Mouse (Mus musculus) neural tube, embryonic 11.5 days (tissue): ENCODE measurements around the gene Plscr4. TPM values are rescaled to one million over a fixed set of nuclear protein-coding genes. Genes with fewer than 3 reads are reported as not detected.

Experiments
- ATAC-seq: fragments of 200-750 bp; cut with Nextera tagmentation; 2 replicates; pipeline ENCODE4 v1.8.0; 2017; ENCODE audit warnings: moderate number of reproducible peaks, mild to moderate bottlenecking, moderate TSS enrichment, moderate library complexity; ENCODE audit not compliant: insufficient read depth, low FRiP score, low TSS enrichment
- DNase-seq: peaks from one replicate; pipeline ENCODE4 v3.0.0-alpha.2; 2015; ENCODE audit warnings: low spot score
- H3K27ac ChIP-seq: fragments of 300-500 bp; sonication (generic); 2 replicates; pipeline ENCODE4 v1.5.1; 2014; ENCODE audit warnings: low read depth, mild to moderate bottlenecking, low read length
- H3K27me3 ChIP-seq: fragments of 300-500 bp; sonication (generic); 2 replicates; pipeline ENCODE4 v1.6.1; 2014; ENCODE audit warnings: mild to moderate bottlenecking, low read length, mixed read lengths; ENCODE audit not compliant: control insufficient read depth, insufficient read depth
- H3K36me3 ChIP-seq: fragments of 300-500 bp; sonication (generic); 2 replicates; pipeline ENCODE4 v1.6.1; 2014; ENCODE audit warnings: mild to moderate bottlenecking, low read length, moderate library complexity, mixed read lengths; ENCODE audit not compliant: control insufficient read depth, insufficient read depth
- H3K4me1 ChIP-seq: fragments of 300-500 bp; sonication (generic); 2 replicates; pipeline ENCODE4 v1.6.1; 2014; ENCODE audit warnings: low read length, mixed read lengths; ENCODE audit not compliant: control insufficient read depth, insufficient read depth
- H3K4me2 ChIP-seq: fragments of 300-500 bp; sonication (generic); 2 replicates; pipeline ENCODE4 v1.6.1; 2014; ENCODE audit warnings: low read depth, mild to moderate bottlenecking, moderate library complexity
- H3K4me3 ChIP-seq: fragments of 300-500 bp; sonication (generic); 2 replicates; pipeline ENCODE4 v1.5.1; 2014; ENCODE audit warnings: low read depth, low read length
- H3K9ac ChIP-seq: fragments of 300-500 bp; sonication (generic); 2 replicates; pipeline ENCODE4 v1.6.1; 2014; ENCODE audit warnings: mild to moderate bottlenecking, low read length
- H3K9me3 ChIP-seq: fragments of 300-500 bp; sonication (generic); 2 replicates; pipeline ENCODE4 v1.6.1; 2016; ENCODE audit warnings: low read length; ENCODE audit not compliant: control insufficient read depth
- WGBS: fragments of 180-500 bp; shearing (Covaris S2); extraction: QIAGEN DNeasy Blood & Tissue Kit; methylation state at CpG from one replicate; pipeline ENCODE4 v1.1.7; 2014; 5-methylcytosine and 5-hydroxymethylcytosine counted together
- polyA plus RNA-seq: library from polyadenylated mRNA; unstranded; fragments of >200 nt; fragmentation: Nextera tagmentation; extraction: Ambion mirVana; gene quantifications from 2 replicates; pipeline ENCODE4 v1.2.1, GENCODE M21; 2014

Gene Plscr4
- polyA plus RNA-seq, 1 experiment from 2014 or later: 2.6 TPM

DNA sequence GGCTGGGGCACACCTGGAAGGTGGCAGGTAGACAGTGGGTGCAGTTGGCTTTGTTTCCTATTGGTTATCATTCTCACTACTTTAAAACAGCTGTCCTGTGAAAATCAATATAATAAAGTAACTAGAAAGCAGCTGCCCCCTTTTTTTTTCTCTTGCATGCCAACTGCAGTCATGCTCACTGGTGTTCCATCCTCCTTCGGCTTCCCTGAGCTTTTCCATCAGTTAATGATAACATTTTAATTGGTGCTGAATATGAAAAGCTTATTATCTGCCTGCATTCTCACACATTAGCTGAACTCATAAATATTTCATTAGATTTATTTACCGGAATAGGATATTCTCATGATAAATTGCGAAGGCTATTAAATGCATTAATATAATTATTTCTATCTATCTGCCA is 33.1 kb downstream of the Plscr4 start:
- Histone ChIP-seq H3K27ac (no peak overlapping the region), H3K9me3 (no peaks in the 10 kb centered on the region), H3K27me3 (no peaks in the 10 kb centered on the region), H3K9ac (no peak overlapping the region), H3K36me3 (no peaks in the 10 kb centered on the region), H3K4me2 (no peak overlapping the region), H3K4me1 (no peaks in the 10 kb centered on the region), H3K4me3 (no peak overlapping the region)
- 90% methylated on average over 3 of the region's 3 CpGs for WGBS
- DNase-seq (no peak), ATAC-seq (no peak)

DNA sequence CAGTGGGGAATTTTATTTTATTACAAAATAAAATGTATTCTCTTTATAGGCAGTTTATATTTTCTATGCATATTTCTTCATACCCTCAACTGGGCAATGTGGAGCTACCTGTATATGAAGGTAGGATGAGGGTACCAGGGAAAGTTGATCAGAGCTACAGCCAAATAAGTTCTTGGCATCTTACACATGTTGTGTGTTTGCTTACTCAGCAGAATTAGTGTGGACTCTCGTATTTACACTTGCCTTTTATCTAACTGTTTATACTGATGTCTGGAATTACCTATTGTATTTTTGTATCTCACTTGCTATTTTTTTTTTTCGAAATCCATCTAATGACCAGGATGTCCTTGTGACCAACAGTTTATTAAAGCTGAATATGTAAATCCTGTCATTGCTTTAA is 34.1 kb downstream of the Plscr4 start:
- WGBS: 86% methylated on average over 2 of the region's 2 CpGs
- H3K36me3 ChIP-seq: no peaks in the 10 kb centered on the region
- no peak for ATAC-seq

DNA sequence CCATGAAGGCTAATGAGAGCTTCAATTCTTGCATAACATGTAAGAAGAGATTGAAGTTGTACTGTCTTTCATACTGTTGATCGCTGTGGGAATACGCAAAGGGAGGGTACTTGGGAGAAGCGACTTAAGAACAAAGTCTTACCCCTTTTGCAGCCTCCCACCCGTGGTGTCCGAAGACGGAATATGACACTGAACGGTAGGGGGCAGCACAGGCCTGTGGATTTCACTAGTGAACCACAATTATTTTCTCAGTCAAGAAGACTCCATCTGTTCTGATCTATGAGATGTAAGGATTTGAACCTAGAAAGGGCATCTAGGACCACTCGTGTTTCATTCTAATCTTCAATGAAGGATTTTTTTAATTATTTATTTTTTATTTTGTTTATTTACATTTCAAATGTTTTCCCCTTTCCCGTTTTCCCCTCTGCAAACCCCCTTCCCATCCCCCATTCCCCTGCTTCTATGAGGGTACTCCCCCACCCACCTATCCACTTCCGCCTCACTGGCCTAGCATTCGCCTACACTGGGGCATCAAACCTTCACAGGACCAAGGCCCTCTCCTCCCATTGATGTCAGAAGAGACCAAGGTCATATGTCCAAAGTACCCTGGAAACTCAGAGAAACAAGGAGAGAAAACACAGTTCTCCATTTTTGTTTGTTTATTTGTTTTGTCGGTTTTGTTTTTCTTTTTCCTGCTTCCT is 42.7 kb downstream of the Plscr4 start:
- ATAC-seq: peak; percentile 83
- Histone ChIP-seq H3K4me2 (no peak overlapping the region), H3K27ac (no peak overlapping the region), H3K9ac (no peak overlapping the region), H3K36me3 (no peaks in the 10 kb centered on the region), H3K9me3 (no peaks in the 10 kb centered on the region), H3K4me3 (no peak overlapping the region), H3K27me3 (no peaks in the 10 kb centered on the region), H3K4me1 (no peaks in the 10 kb centered on the region)
- WGBS: 47% methylated on average over 12 of the region's 12 CpGs
- DNase-seq: peak; percentile 81

More for the DNA sequence above, 34.1 kb downstream of the Plscr4 start:
- H3K9ac ChIP-seq: no peak overlapping the region
- no peak overlapping the region for H3K4me2 ChIP-seq
- H3K27ac ChIP-seq: no peak overlapping the region
- H3K4me3 ChIP-seq: no peak overlapping the region
- no peaks in the 10 kb centered on the region for H3K27me3 ChIP-seq
- H3K9me3 ChIP-seq: no peaks in the 10 kb centered on the region
- no peaks in the 10 kb centered on the region for H3K4me1 ChIP-seq
- DNase-seq: no peak

DNA sequence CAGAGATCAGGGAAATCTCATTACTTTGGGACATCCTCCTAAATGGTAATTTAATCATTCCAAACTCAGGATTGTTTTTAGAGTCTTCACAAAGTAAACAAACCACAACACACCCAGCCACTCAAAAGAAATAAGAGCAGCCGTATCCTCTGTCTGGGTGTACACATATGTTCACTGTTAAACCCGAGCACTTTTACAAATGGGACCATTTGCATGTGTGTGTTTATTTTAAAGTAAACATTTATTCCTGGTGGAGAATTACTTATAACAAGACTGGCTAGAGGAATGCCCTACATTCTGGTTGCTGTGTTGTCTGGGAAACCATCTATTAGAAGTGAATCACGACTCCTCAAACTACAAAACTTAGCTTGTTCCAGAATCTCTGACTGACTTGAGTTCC is 47.1 kb downstream of the Plscr4 start:
- ATAC-seq (no peak), DNase-seq (no peak)
- no peak overlapping the region for H3K27ac ChIP-seq
- H3K36me3 ChIP-seq: no peaks in the 10 kb centered on the region
- H3K4me2 ChIP-seq: no peak overlapping the region
- 66% methylated on average over 3 of the region's 3 CpGs for WGBS
- H3K4me1 ChIP-seq: no peaks in the 10 kb centered on the region
- H3K9me3 ChIP-seq: no peaks in the 10 kb centered on the region
- no peak overlapping the region for H3K4me3 ChIP-seq
- no peaks in the 10 kb centered on the region for H3K27me3 ChIP-seq
- H3K9ac ChIP-seq: no peak overlapping the region

DNA sequence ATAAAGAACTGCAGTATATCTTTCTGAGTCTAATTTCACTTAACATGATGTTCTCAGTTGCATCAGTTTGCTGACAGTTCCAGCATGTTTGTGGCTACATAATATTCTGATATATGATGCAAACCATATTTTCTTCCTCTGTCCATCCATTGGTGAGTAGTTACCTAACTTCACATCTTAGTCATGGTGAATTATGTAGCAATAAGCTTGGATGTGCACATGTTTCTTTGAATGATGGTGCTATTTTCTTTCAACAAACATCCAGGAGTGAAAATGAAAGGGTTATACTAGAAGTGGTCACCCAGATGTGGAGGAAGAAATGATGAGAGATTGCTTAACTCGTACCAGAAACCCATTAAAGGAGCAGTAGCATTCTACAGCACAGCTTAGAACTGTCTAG is 47.7 kb downstream of the Plscr4 start:
- no peaks in the 10 kb centered on the region for H3K27me3 ChIP-seq
- H3K4me3 ChIP-seq: no peak overlapping the region
- H3K27ac ChIP-seq: no peak overlapping the region
- no peak overlapping the region for H3K4me2 ChIP-seq
- DNase-seq: no peak
- no peak overlapping the region for H3K9ac ChIP-seq
- H3K36me3 ChIP-seq: no peaks in the 10 kb centered on the region
- 57% methylated on average over 1 of the region's 1 CpGs for WGBS
- ATAC-seq: no peak
- H3K9me3 ChIP-seq: no peaks in the 10 kb centered on the region
- H3K4me1 ChIP-seq: no peaks in the 10 kb centered on the region

DNA sequence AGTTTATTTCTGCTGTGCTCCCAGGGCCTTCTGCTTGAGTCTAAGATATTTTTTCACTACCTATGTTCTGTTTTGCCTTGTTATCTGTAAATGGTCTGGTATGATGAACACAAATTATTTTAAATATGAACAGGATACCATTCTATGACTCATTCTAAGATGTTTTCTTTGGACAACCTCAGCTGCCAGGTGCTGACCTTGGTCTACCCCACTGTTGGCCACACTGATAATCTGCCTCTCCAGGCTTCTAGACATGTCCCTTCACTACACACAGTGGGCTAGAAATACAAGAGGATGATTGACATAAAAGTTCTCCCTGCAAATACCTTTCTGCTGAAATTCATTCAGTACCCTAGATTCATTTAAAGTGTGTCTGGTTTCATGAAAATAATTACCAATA is 54.5 kb downstream of the Plscr4 start:
- Histone ChIP-seq H3K9me3 (no peaks in the 10 kb centered on the region), H3K4me1 (no peaks in the 10 kb centered on the region), H3K4me3 (no peak overlapping the region), H3K27ac (no peak overlapping the region), H3K27me3 (no peaks in the 10 kb centered on the region), H3K4me2 (no peak overlapping the region), H3K36me3 (no peaks in the 10 kb centered on the region), H3K9ac (no peak overlapping the region)
- DNase-seq (no peak), ATAC-seq (no peak)

DNA sequence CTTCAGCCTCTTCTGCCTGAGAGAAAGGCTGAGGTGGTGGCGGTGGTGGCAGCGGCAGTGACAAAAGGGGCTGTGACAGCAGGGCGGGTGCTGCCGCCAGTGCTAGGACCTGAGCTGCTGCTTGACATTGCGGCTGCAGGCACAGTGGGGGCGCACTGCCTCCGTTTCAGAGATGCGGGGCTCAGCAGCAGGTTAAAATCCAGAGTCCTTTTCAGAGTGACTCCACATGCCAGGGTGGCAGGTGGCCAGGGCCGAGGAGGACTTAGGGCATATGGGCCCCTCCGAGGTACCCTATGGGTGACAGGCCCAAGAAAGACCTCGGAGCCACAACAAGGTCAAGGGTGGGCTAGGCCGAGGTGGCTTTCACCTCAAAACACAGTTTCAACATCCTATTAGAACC is 59.9 kb downstream of the Plscr4 start:
- Histone ChIP-seq H3K4me3 (no peak overlapping the region), H3K4me2 (no peak overlapping the region), H3K27ac (no peak overlapping the region), H3K9me3 (peaks cover 3% of the 10 kb centered on the region; the same call in 1 of the 2 replicates), H3K27me3 (no peaks in the 10 kb centered on the region), H3K36me3 (no peaks in the 10 kb centered on the region), H3K9ac (no peak overlapping the region), H3K4me1 (no peaks in the 10 kb centered on the region)
- DNase-seq: no peak
- 96% methylated on average over 12 of the region's 12 CpGs for WGBS
- no peak for ATAC-seq

DNA sequence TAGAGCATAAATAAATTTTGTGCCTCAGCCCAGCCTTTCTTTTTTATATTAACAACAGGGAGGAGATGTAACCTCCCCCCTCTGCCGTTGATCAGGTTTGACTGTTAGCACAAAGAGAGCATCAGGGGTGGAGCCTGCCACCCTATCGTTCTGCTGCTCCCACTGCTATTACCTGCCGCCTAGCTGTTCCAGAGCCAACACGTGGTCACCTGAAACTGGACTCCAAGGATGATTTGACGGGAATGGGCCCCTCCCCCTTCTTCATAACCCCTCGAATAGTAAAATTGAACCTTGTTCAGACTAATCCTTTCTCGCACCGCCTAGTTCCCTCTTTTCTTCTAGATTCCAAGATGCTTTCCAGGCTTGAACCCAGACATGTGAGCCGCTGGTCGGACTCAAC is 63.6 kb downstream of the Plscr4 start:
- Histone ChIP-seq H3K4me2 (no peak overlapping the region), H3K9ac (no peak overlapping the region), H3K4me3 (no peak overlapping the region), H3K9me3 (peaks cover 3% of the 10 kb centered on the region; the same call in 1 of the 2 replicates), H3K36me3 (no peaks in the 10 kb centered on the region), H3K4me1 (no peaks in the 10 kb centered on the region), H3K27ac (no peak overlapping the region), H3K27me3 (no peaks in the 10 kb centered on the region)
- 89% methylated on average over 10 of the region's 10 CpGs for WGBS
- ATAC-seq: no peak
- DNase-seq: no peak

DNA sequence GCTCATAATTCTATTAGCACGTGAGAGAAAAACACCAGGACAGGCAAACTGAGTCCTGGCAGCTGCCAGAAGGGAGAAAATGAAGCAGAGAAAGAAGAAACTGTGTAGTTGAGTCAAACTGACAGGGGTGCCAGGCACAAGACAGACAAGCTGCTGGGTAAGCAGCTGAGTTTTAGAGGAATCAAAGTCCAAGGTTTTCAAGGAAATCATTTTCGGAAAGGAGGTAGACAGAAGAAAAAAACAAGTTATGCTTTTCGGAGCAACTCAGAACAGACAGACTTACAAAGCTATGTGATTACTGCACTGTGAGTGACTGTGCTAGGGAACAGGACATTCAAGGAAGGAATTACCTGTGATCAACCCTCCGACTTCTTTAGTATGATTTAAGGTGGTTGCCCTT is 67.3 kb downstream of the Plscr4 start:
- Histone ChIP-seq H3K9me3 (no peaks in the 10 kb centered on the region), H3K36me3 (no peaks in the 10 kb centered on the region), H3K9ac (no peak overlapping the region), H3K4me2 (no peak overlapping the region), H3K4me1 (no peaks in the 10 kb centered on the region), H3K4me3 (no peak overlapping the region), H3K27me3 (no peaks in the 10 kb centered on the region), H3K27ac (no peak overlapping the region)
- WGBS: 82% methylated on average over 4 of the region's 4 CpGs
- ATAC-seq: no peak
- DNase-seq: no peak
